Mouse (Mus musculus): ENCODE data around the gene Rab3gap2. TPM values are rescaled to one million over a fixed set of nuclear protein-coding genes. Genes with fewer than 3 reads are reported as not detected.

Gene Rab3gap2
- polyA plus RNA-seq, 1 experiment from 2014 or later = 15.8 TPM

- no peaks in the 10 kb centered on the region for H3K9me3 ChIP-seq (ENCODE audit: control insufficient read depth)
- ATAC-seq = peak; percentile 78
These were observed 125.0 kb downstream of the Rab3gap2 start, which contains the start of gene Iars2 for GRCm38 (mm10) chr1:185328721-185329610. Iars2 (minus strand) TSS chr1:185329396.

GRCm38 (mm10) chr1:185329851-185330250 lies 125.9 kb downstream of the Rab3gap2 start:
- H3K9ac ChIP-seq (ENCODE audit: low read depth, low read length) = no peak overlapping the region
- H3K4me1 ChIP-seq (replicated peaks; ENCODE audit: control insufficient read depth, insufficient read depth, low read length) = no peaks in the 10 kb centered on the region; the same call in 1 of the 2 replicates
- ATAC-seq = no peak
- no peaks in the 10 kb centered on the region for H3K27me3 ChIP-seq (replicated peaks; ENCODE audit: control insufficient read depth, insufficient read depth, low read length)
- peaks cover 19% of the 10 kb centered on the region for H3K36me3 ChIP-seq (ENCODE audit: control insufficient read depth, insufficient read depth)
- no peak overlapping the region for H3K27ac ChIP-seq (ENCODE audit: low read depth, low read length)
- H3K9me3 ChIP-seq (ENCODE audit: control insufficient read depth) = no peaks in the 10 kb centered on the region
- no peak overlapping the region; the same call in 1 of the 2 replicates for H3K4me3 ChIP-seq (ENCODE audit: low read depth, low read length)
- WGBS = 91% methylated on average over 8 of the region's 8 CpGs
- 0 out of 2 replicates have a peak overlapping the region, but pooled peaks have one; percentile 79 for H3K4me2 ChIP-seq (replicated peaks; ENCODE audit: low read depth)
- no peak for TF ChIP-seq CTCF (IDR thresholded peaks at IDR 0.05; ENCODE audit: low read depth)

More at GRCm38 (mm10) chr1:185328721-185329610, 125.0 kb downstream of the Rab3gap2 start, which contains the start of gene Iars2:
- Histone ChIP-seq H3K36me3 (ENCODE audit: control insufficient read depth, insufficient read depth) (peaks cover 26% of the 10 kb centered on the region), H3K27ac (ENCODE audit: low read depth, low read length) (peak within 1 kb of the TSS; percentile 93), H3K4me3 (ENCODE audit: low read depth, low read length) (peak within 1 kb of the TSS; percentile 85), H3K4me2 (replicated peaks; ENCODE audit: low read depth) (peak within 1 kb of the TSS; percentile 79), H3K27me3 (replicated peaks; ENCODE audit: control insufficient read depth, insufficient read depth, low read length) (no peaks in the 10 kb centered on the region), H3K9ac (ENCODE audit: low read depth, low read length) (peak within 1 kb of the TSS; percentile 82), H3K4me1 (replicated peaks; ENCODE audit: control insufficient read depth, insufficient read depth, low read length) (no peaks in the 10 kb centered on the region; the same call in 1 of the 2 replicates)
- TF ChIP-seq CTCF (IDR thresholded peaks at IDR 0.05; ENCODE audit: low read depth) = no peak
- under 1% methylated on average over 71 of the region's 76 CpGs for WGBS

- Histone ChIP-seq H3K36me3 (ENCODE audit: control insufficient read depth, insufficient read depth) (peaks cover 8% of the 10 kb centered on the region), H3K27ac (ENCODE audit: low read depth, low read length) (no peak overlapping the region), H3K4me3 (ENCODE audit: low read depth, low read length) (peak overlapping the region; percentile 56; the same call in 1 of the 2 replicates), H3K27me3 (replicated peaks; ENCODE audit: control insufficient read depth, insufficient read depth, low read length) (no peaks in the 10 kb centered on the region), H3K4me1 (replicated peaks; ENCODE audit: control insufficient read depth, insufficient read depth, low read length) (no peaks in the 10 kb centered on the region), H3K9ac (ENCODE audit: low read depth, low read length) (no peak overlapping the region), H3K9me3 (ENCODE audit: control insufficient read depth) (no peaks in the 10 kb centered on the region), H3K4me2 (replicated peaks; ENCODE audit: low read depth) (peak overlapping the region; percentile 68; the same call in 1 of the 2 replicates)
- peak; percentile 31; the same call in 1 of the 2 replicates for TF ChIP-seq CTCF (IDR thresholded peaks at IDR 0.05; ENCODE audit: low read depth)
- no peak for ATAC-seq
- WGBS = 40% methylated on average over 5 of the region's 5 CpGs
These were observed 127.4 kb downstream of the Rab3gap2 start for GRCm38 (mm10) chr1:185331364-185331763.

GRCm38 (mm10) chr1:185331983-185332430 lies 128.1 kb downstream of the Rab3gap2 start, which contains the start of gene Bpnt1:
Bpnt1 (plus strand) TSS chr1:185332149.
- peak; percentile 72 for ATAC-seq
- H3K36me3 ChIP-seq (ENCODE audit: control insufficient read depth, insufficient read depth) = peaks cover 2% of the 10 kb centered on the region; the same call in 1 of the 2 replicates
- WGBS = under 1% methylated on average over 32 of the region's 32 CpGs
- H3K9ac ChIP-seq (ENCODE audit: low read depth, low read length) = peak within 1 kb of the TSS; percentile 62
- H3K4me3 ChIP-seq (ENCODE audit: low read depth, low read length) = peak within 1 kb of the TSS; percentile 56
- peak within 1 kb of the TSS; percentile 68 for H3K4me2 ChIP-seq (replicated peaks; ENCODE audit: low read depth)
- H3K27ac ChIP-seq (ENCODE audit: low read depth, low read length) = peak within 1 kb of the TSS; percentile 62
- no peaks in the 10 kb centered on the region for H3K4me1 ChIP-seq (replicated peaks; ENCODE audit: control insufficient read depth, insufficient read depth, low read length)
- H3K27me3 ChIP-seq (replicated peaks; ENCODE audit: control insufficient read depth, insufficient read depth, low read length) = no peaks in the 10 kb centered on the region
- no peaks in the 10 kb centered on the region for H3K9me3 ChIP-seq (ENCODE audit: control insufficient read depth)
- TF ChIP-seq CTCF (IDR thresholded peaks at IDR 0.05; ENCODE audit: low read depth) = no peak

- peak; percentile 9; the same call in 1 of the 2 replicates for ATAC-seq
- no peak for TF ChIP-seq CTCF (IDR thresholded peaks at IDR 0.05; ENCODE audit: low read depth)
- no peak overlapping the region for H3K27ac ChIP-seq (ENCODE audit: low read depth, low read length)
- no peak overlapping the region for H3K9ac ChIP-seq (ENCODE audit: low read depth, low read length)
- H3K36me3 ChIP-seq (ENCODE audit: control insufficient read depth, insufficient read depth) = no peaks in the 10 kb centered on the region
- 40% methylated on average over 5 of the region's 5 CpGs for WGBS
- H3K4me3 ChIP-seq (ENCODE audit: low read depth, low read length) = peak overlapping the region; percentile 56; the same call in 1 of the 2 replicates
- H3K4me2 ChIP-seq (replicated peaks; ENCODE audit: low read depth) = peak overlapping the region; percentile 68
- no peaks in the 10 kb centered on the region for H3K27me3 ChIP-seq (replicated peaks; ENCODE audit: control insufficient read depth, insufficient read depth, low read length)
- no peaks in the 10 kb centered on the region; the same call in 1 of the 2 replicates for H3K4me1 ChIP-seq (replicated peaks; ENCODE audit: control insufficient read depth, insufficient read depth, low read length)
- H3K9me3 ChIP-seq (ENCODE audit: control insufficient read depth) = no peaks in the 10 kb centered on the region
These were observed 129.7 kb downstream of the Rab3gap2 start for GRCm38 (mm10) chr1:185333651-185334050.

DNA sequence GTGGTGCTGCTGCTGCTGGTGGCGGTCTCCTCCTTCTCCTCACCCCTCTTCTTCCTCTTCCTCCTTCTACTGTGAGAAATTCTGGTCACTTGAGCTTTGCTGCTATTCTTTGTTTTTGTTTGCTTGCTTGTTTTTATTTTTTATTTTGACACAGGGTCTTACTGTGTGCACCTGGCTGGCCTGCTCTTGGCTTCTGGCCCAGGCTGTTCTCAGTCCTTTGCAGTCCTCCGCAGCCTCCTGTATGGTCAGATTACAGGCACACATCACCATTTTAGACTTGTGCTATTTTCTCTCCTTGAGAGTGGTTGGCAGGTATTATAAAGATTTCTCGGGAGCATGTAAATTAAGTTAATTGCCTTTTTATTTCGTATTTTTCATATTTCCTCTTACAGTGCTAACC lies 130.2 kb downstream of the Rab3gap2 start:
- peak overlapping the region; percentile 56; the same call in 1 of the 2 replicates for H3K4me3 ChIP-seq (ENCODE audit: low read depth, low read length)
- no peaks in the 10 kb centered on the region for H3K9me3 ChIP-seq (ENCODE audit: control insufficient read depth)
- no peak overlapping the region for H3K9ac ChIP-seq (ENCODE audit: low read depth, low read length)
- H3K36me3 ChIP-seq (ENCODE audit: control insufficient read depth, insufficient read depth) = no peaks in the 10 kb centered on the region
- TF ChIP-seq CTCF (IDR thresholded peaks at IDR 0.05; ENCODE audit: low read depth) = no peak
- H3K4me1 ChIP-seq (replicated peaks; ENCODE audit: control insufficient read depth, insufficient read depth, low read length) = no peaks in the 10 kb centered on the region; the same call in 1 of the 2 replicates
- H3K4me2 ChIP-seq (replicated peaks; ENCODE audit: low read depth) = peak overlapping the region; percentile 68
- 63% methylated on average over 4 of the region's 4 CpGs for WGBS
- ATAC-seq = no peak
- no peaks in the 10 kb centered on the region for H3K27me3 ChIP-seq (replicated peaks; ENCODE audit: control insufficient read depth, insufficient read depth, low read length)
- no peak overlapping the region for H3K27ac ChIP-seq (ENCODE audit: low read depth, low read length)
